Mouse (Mus musculus): ENCODE data around the gene Entpd7. TPM values are rescaled to one million over a fixed set of nuclear protein-coding genes. Genes with fewer than 3 reads are reported as not detected.

Gene Entpd7
- polyA plus RNA-seq (2015; fragmentation: Nextera tagmentation; extraction: Ambion mirVana): 12.3 and 14.4 TPM in 2 replicates

GRCm38 (mm10) chr19:43689419-43690246 is at the start of gene Entpd7:
TSS of gene Entpd7 (plus strand) at chr19:43689672.
- Histone ChIP-seq H3K9me3 (replicated peaks) (no peaks in the 10 kb centered on the region), H3K4me2 (peak within 1 kb of the TSS; percentile 73), H3K4me3 (replicated peaks) (peak within 1 kb of the TSS; percentile 86), H3K9ac (peak within 1 kb of the TSS; percentile 76), H3K36me3 (peaks cover 9% of the 10 kb centered on the region; the same call in 1 of the 2 replicates), H3K27ac (peak within 1 kb of the TSS; percentile 73), H3K27me3 (no peaks in the 10 kb centered on the region), H3K4me1 (peaks cover 19% of the 10 kb centered on the region)
- peak; percentile 98 for ATAC-seq (replicated peaks; ENCODE audit: low FRiP score)
- under 1% methylated on average over 60 of the region's 60 CpGs for WGBS

GRCm38 (mm10) chr19:43641833-43642232 is 47.6 kb upstream of the Entpd7 start:
- 74% methylated on average over 11 of the region's 11 CpGs for WGBS
- no peak overlapping the region for H3K9ac ChIP-seq
- no peaks in the 10 kb centered on the region for H3K36me3 ChIP-seq
- no peaks in the 10 kb centered on the region for H3K27me3 ChIP-seq
- no peak for ATAC-seq (replicated peaks; ENCODE audit: low FRiP score)
- no peaks in the 10 kb centered on the region for H3K9me3 ChIP-seq (replicated peaks)
- H3K27ac ChIP-seq: no peak overlapping the region
- H3K4me2 ChIP-seq: no peak overlapping the region
- H3K4me3 ChIP-seq (replicated peaks): no peak overlapping the region
- 0 out of 2 replicates have a peak, but pooled peaks cover 2% of the 10 kb centered on the region for H3K4me1 ChIP-seq

DNA sequence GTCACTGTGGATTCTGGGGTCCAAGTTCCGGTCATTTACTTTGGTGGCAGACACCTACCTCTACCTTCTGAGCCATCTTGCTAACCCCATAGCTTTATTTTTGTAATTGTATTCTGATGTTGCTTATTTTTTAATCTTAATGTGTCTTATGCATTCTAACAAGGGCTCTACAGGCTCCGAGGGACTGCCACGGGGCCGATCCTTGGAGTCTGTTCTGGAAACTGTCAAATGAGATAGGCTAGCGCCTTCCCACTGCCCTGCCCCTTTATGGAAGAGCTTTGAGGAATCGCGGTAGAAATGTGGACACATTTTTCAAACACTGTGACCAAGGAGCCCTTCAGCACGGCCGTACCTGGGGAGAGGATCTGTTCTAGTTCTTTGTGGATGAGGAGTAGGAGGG is 46.6 kb upstream of the Entpd7 start:
- Histone ChIP-seq H3K4me3 (replicated peaks) (no peak overlapping the region), H3K27me3 (no peaks in the 10 kb centered on the region), H3K27ac (no peak overlapping the region), H3K9me3 (replicated peaks) (no peaks in the 10 kb centered on the region), H3K36me3 (no peaks in the 10 kb centered on the region), H3K9ac (no peak overlapping the region), H3K4me1 (0 out of 2 replicates have a peak, but pooled peaks cover 2% of the 10 kb centered on the region), H3K4me2 (no peak overlapping the region)
- WGBS: 86% methylated on average over 9 of the region's 9 CpGs
- ATAC-seq (replicated peaks; ENCODE audit: low FRiP score): no peak

GRCm38 (mm10) chr19:43645508-43645907 is 44.0 kb upstream of the Entpd7 start:
- H3K9me3 ChIP-seq (replicated peaks): no peaks in the 10 kb centered on the region
- H3K36me3 ChIP-seq: no peaks in the 10 kb centered on the region
- WGBS: 92% methylated on average over 9 of the region's 9 CpGs
- H3K27ac ChIP-seq: no peak overlapping the region
- ATAC-seq (replicated peaks; ENCODE audit: low FRiP score): no peak
- 0 out of 2 replicates have a peak, but pooled peaks cover 2% of the 10 kb centered on the region for H3K4me1 ChIP-seq
- H3K9ac ChIP-seq: no peak overlapping the region
- H3K4me3 ChIP-seq (replicated peaks): no peak overlapping the region
- no peak overlapping the region for H3K4me2 ChIP-seq
- H3K27me3 ChIP-seq: no peaks in the 10 kb centered on the region

DNA sequence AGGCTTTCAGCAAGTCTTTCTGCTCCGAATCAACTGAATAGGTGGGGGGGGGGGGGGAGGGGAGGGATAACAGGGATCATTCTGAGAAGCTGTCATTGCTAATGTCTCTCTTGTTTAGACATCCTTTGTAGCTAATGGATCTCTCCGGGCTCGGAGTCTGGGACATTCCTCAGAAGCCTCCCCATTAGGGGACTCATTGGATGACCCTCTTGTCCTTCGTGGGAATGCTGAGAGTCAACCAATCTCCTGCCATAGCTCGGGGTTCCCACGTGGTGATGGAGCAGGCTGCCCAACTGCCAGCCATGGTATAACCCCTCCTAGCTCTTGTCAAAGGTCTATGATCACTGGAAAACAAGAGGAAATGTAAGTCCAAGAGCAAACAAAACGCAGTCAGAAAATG is 42.6 kb upstream of the Entpd7 start:
- 65% methylated on average over 7 of the region's 7 CpGs for WGBS
- Histone ChIP-seq H3K27me3 (peaks cover 8% of the 10 kb centered on the region; the same call in 1 of the 2 replicates), H3K9me3 (replicated peaks) (no peaks in the 10 kb centered on the region), H3K4me3 (replicated peaks) (no peak overlapping the region), H3K4me2 (no peak overlapping the region), H3K4me1 (0 out of 2 replicates have a peak, but pooled peaks cover 5% of the 10 kb centered on the region), H3K9ac (no peak overlapping the region), H3K36me3 (no peaks in the 10 kb centered on the region), H3K27ac (no peak overlapping the region)
- no peak for ATAC-seq (replicated peaks; ENCODE audit: low FRiP score)

GRCm38 (mm10) chr19:43647261-43647660 is 42.2 kb upstream of the Entpd7 start:
- 0 out of 2 replicates have a peak, but pooled peaks cover 5% of the 10 kb centered on the region for H3K4me1 ChIP-seq
- H3K4me2 ChIP-seq: no peak overlapping the region
- H3K36me3 ChIP-seq: no peaks in the 10 kb centered on the region
- peaks cover 11% of the 10 kb centered on the region for H3K27me3 ChIP-seq
- no peak for ATAC-seq (replicated peaks; ENCODE audit: low FRiP score)
- H3K9me3 ChIP-seq (replicated peaks): no peaks in the 10 kb centered on the region
- H3K4me3 ChIP-seq (replicated peaks): no peak overlapping the region
- WGBS: 80% methylated on average over 9 of the region's 9 CpGs
- no peak overlapping the region for H3K9ac ChIP-seq
- H3K27ac ChIP-seq: no peak overlapping the region

- no peaks in the 10 kb centered on the region for H3K36me3 ChIP-seq
- no peaks in the 10 kb centered on the region for H3K9me3 ChIP-seq (replicated peaks)
- no peak overlapping the region for H3K4me2 ChIP-seq
- ATAC-seq (replicated peaks; ENCODE audit: low FRiP score): no peak
- H3K9ac ChIP-seq: no peak overlapping the region
- no peak overlapping the region for H3K4me3 ChIP-seq (replicated peaks)
- peaks cover 22% of the 10 kb centered on the region for H3K27me3 ChIP-seq
- no peak overlapping the region for H3K27ac ChIP-seq
- 0 out of 2 replicates have a peak, but pooled peaks cover 13% of the 10 kb centered on the region for H3K4me1 ChIP-seq
- 88% methylated on average over 4 of the region's 4 CpGs for WGBS
These were observed 41.1 kb upstream of the Entpd7 start for GRCm38 (mm10) chr19:43648343-43648742.

GRCm38 (mm10) chr19:43651241-43651785 is 38.2 kb upstream of the Entpd7 start:
- H3K4me3 ChIP-seq (replicated peaks): no peak overlapping the region
- no peaks in the 10 kb centered on the region for H3K9me3 ChIP-seq (replicated peaks)
- H3K27ac ChIP-seq: no peak overlapping the region
- H3K9ac ChIP-seq: no peak overlapping the region
- H3K36me3 ChIP-seq: no peaks in the 10 kb centered on the region
- H3K4me1 ChIP-seq: 0 out of 2 replicates have a peak, but pooled peaks cover 11% of the 10 kb centered on the region
- WGBS: 43% methylated on average over 8 of the region's 8 CpGs
- peaks cover 40% of the 10 kb centered on the region for H3K27me3 ChIP-seq
- ATAC-seq (replicated peaks; ENCODE audit: low FRiP score): no peak
- H3K4me2 ChIP-seq: no peak overlapping the region

GRCm38 (mm10) chr19:43655735-43656492 is 33.6 kb upstream of the Entpd7 start:
- 0 out of 2 replicates have a peak, but pooled peaks cover 10% of the 10 kb centered on the region for H3K4me1 ChIP-seq
- no peak for ATAC-seq (replicated peaks; ENCODE audit: low FRiP score)

DNA sequence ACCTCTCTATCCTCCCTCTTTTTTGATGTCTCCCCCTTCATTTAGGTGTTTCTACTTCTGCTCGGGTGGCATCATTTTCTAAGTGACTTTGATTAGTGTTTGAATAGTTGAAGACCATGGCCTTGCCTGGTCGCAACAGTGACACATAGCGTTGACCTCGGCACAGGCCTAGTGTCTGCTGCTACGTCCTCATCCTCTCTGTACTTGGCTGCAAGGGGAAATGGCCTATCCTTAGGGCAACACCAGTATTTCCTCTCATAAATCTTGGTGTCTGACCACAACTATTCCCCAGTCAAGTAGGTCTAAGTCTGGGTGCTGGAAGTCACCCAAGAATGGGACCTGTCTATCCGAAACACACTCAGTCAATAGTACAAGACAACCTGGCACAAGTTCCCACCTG is 29.8 kb upstream of the Entpd7 start:
- H3K4me2 ChIP-seq: no peak overlapping the region
- no peak for ATAC-seq (replicated peaks; ENCODE audit: low FRiP score)
- peaks cover 9% of the 10 kb centered on the region; the same call in 1 of the 2 replicates for H3K4me1 ChIP-seq
- peaks cover 20% of the 10 kb centered on the region for H3K36me3 ChIP-seq
- WGBS: 59% methylated on average over 6 of the region's 6 CpGs
- no peak overlapping the region for H3K27ac ChIP-seq
- no peaks in the 10 kb centered on the region for H3K9me3 ChIP-seq (replicated peaks)
- H3K27me3 ChIP-seq: peaks cover 6% of the 10 kb centered on the region; the same call in 1 of the 2 replicates
- no peak overlapping the region for H3K9ac ChIP-seq
- no peak overlapping the region for H3K4me3 ChIP-seq (replicated peaks)

More at GRCm38 (mm10) chr19:43655735-43656492, 33.6 kb upstream of the Entpd7 start:
- Histone ChIP-seq H3K4me2 (no peak overlapping the region), H3K4me3 (replicated peaks) (no peak overlapping the region), H3K27ac (no peak overlapping the region), H3K36me3 (no peaks in the 10 kb centered on the region), H3K9ac (no peak overlapping the region), H3K9me3 (replicated peaks) (no peaks in the 10 kb centered on the region), H3K27me3 (peaks cover 40% of the 10 kb centered on the region)
- WGBS: 35% methylated on average over 11 of the region's 11 CpGs

DNA sequence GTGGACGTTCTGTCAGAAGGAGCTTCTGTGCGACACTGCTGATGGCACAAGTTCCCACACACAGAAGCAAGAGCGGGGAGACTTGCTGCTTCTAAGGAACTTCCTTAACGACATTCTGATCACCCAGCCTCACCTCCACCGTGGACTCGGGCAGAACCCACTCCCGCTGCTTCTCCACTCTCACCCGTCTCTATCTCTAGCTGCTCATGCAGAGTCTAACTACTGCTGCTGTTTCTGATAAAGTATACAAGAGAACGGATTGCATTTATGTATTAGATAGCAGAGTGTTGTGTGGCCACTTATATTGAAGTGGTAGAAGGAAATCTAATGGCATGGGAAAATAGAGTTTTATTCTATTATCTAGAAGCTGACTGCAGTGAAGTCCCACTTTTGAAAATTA is 28.7 kb upstream of the Entpd7 start:
- Histone ChIP-seq H3K27ac (no peak overlapping the region), H3K9ac (no peak overlapping the region), H3K4me2 (no peak overlapping the region), H3K9me3 (replicated peaks) (no peaks in the 10 kb centered on the region), H3K4me3 (replicated peaks) (no peak overlapping the region), H3K27me3 (no peaks in the 10 kb centered on the region), H3K36me3 (peaks cover 24% of the 10 kb centered on the region), H3K4me1 (peaks cover 9% of the 10 kb centered on the region; the same call in 1 of the 2 replicates)
- 78% methylated on average over 9 of the region's 9 CpGs for WGBS
- no peak for ATAC-seq (replicated peaks; ENCODE audit: low FRiP score)
